Mouse (Mus musculus) megakaryocyte, embryonic 14.5 days (primary cell): Measurements from ENCODE around the gene Dixdc1. TPM values are rescaled to one million over a fixed set of nuclear protein-coding genes. Genes with fewer than 3 reads are reported as not detected.

Experiments used
- H3K27me3 ChIP-seq: replicated peaks from 2 replicates; pipeline ENCODE3; 2012; ENCODE audit warnings: inconsistent platforms
- H3K36me3 ChIP-seq: replicated peaks from 2 replicates; pipeline ENCODE3; 2012; ENCODE audit warnings: low read length, inconsistent platforms, mixed read lengths
- H3K4me1 ChIP-seq: 2 replicates; pipeline ENCODE4 v1.6.1; 2012; ENCODE audit warnings: inconsistent platforms
- H3K4me3 ChIP-seq: replicated peaks from 2 replicates; pipeline ENCODE3; 2012; ENCODE audit warnings: moderate library complexity, mild to moderate bottlenecking, inconsistent platforms
- H3K9me3 ChIP-seq: 2 replicates; pipeline ENCODE4 v1.6.1; 2012; ENCODE audit warnings: inconsistent platforms
- FLI1 ChIP-seq: IDR thresholded peaks from 2 replicates; pipeline ENCODE4 v1.6.1; 2012; ENCODE audit warnings: low read length, inconsistent platforms, mixed read lengths
- GATA1 ChIP-seq: IDR thresholded peaks from 3 replicates; pipeline ENCODE4 v1.6.1; 2012; ENCODE audit warnings: mixed read lengths, low read length, inconsistent platforms, borderline replicate concordance
- polyA plus RNA-seq: library from polyadenylated mRNA; stranded (reverse); fragments of >175 nt; gene quantifications from 2 replicates; pipeline ENCODE4 v1.2.3, GENCODE M21; 2012; ENCODE audit warnings: low replicate concordance; ENCODE audit not compliant: insufficient read depth

Gene Dixdc1
- polyA plus RNA-seq, 1 experiment = not detected

- TF ChIP-seq GATA1 (no peak), FLI1 (no peak)
- peak overlapping the region; percentile 99 for H3K4me3 ChIP-seq
Observed at GRCm38 (mm10) chr9:50617794-50618330, 121.5 kb downstream of the Dixdc1 start.

GRCm38 (mm10) chr9:50616766-50617603, 122.3 kb downstream of the Dixdc1 start, which contains the start of the genes Pih1d2 and Nkapd1:
TSS of gene Pih1d2 (plus strand) at chr9:50617321.
TSS of gene Nkapd1 (minus strand) at chr9:50617464.
- peaks cover 37% of the 10 kb centered on the region for H3K36me3 ChIP-seq
- peaks cover 31% of the 10 kb centered on the region for H3K4me1 ChIP-seq
- peak within 1 kb of the TSS; percentile 99 for H3K4me3 ChIP-seq
- TF ChIP-seq GATA1 = no peak
- TF ChIP-seq FLI1 = peak; percentile 83
- peaks cover 1% of the 10 kb centered on the region for H3K27me3 ChIP-seq
- no peaks in the 10 kb centered on the region for H3K9me3 ChIP-seq

More at GRCm38 (mm10) chr9:50617794-50618330, 121.5 kb downstream of the Dixdc1 start:
- H3K9me3 ChIP-seq = no peaks in the 10 kb centered on the region
- H3K36me3 ChIP-seq = peaks cover 28% of the 10 kb centered on the region
- peaks cover 1% of the 10 kb centered on the region for H3K27me3 ChIP-seq
- H3K4me1 ChIP-seq = peaks cover 31% of the 10 kb centered on the region

- Histone ChIP-seq H3K4me1 (peaks cover 31% of the 10 kb centered on the region), H3K4me3 (peak overlapping the region; percentile 99), H3K9me3 (no peaks in the 10 kb centered on the region), H3K36me3 (peaks cover 44% of the 10 kb centered on the region), H3K27me3 (no peaks in the 10 kb centered on the region)
- TF ChIP-seq GATA1 (no peak), FLI1 (no peak)
Observed at GRCm38 (mm10) chr9:50616161-50616560, 123.2 kb downstream of the Dixdc1 start.

Other genes starting within 250 kb of the Dixdc1 start
- gene Plet1, start 245.0 kb downstream of the Dixdc1 start, polyA plus RNA-seq = not detected in 2 replicates
- gene Pts, start 210.8 kb downstream of the Dixdc1 start, polyA plus RNA-seq = 15.7 TPM in 1 of 2 replicates, not detected in the other
- 2.0 TPM in 1 of 2 replicates, not detected in the other for gene Il18, start 184.7 kb downstream of the Dixdc1 start, polyA plus RNA-seq
- 0.09 TPM in 1 of 2 replicates, not detected in the other for gene Bco2, start 184.3 kb downstream of the Dixdc1 start, polyA plus RNA-seq
- not detected in 2 replicates for gene Tex12, start 178.2 kb downstream of the Dixdc1 start, polyA plus RNA-seq
- gene Sdhd, start 135.7 kb downstream of the Dixdc1 start, polyA plus RNA-seq = 6.3 and 16.9 TPM in 2 replicates
- gene Timm8b, start 135.6 kb downstream of the Dixdc1 start, polyA plus RNA-seq = 8.5 and 23.8 TPM in 2 replicates
- gene Pih1d2, start 122.2 kb downstream of the Dixdc1 start, polyA plus RNA-seq = 0.19 TPM in 1 of 2 replicates, not detected in the other
- 2.9 and 3.9 TPM in 2 replicates for gene Nkapd1, start 122.1 kb downstream of the Dixdc1 start, polyA plus RNA-seq
- gene Dlat, start 79.7 kb downstream of the Dixdc1 start, polyA plus RNA-seq = 10.9 and 18.4 TPM in 2 replicates
- 1.5 TPM in 1 of 2 replicates, not detected in the other for gene 2310030G06Rik, start 7.0 kb upstream of the Dixdc1 start, polyA plus RNA-seq
- gene Cryab, start 11.8 kb upstream of the Dixdc1 start, polyA plus RNA-seq = not detected in 2 replicates
- gene Hspb2, start 12.8 kb upstream of the Dixdc1 start, polyA plus RNA-seq = not detected in 2 replicates
- gene Fdxacb1, start 28.7 kb upstream of the Dixdc1 start, polyA plus RNA-seq = 0.38 TPM in 1 of 2 replicates, not detected in the other
- 2.0 and 9.5 TPM in 2 replicates for gene Alg9, start 35.5 kb upstream of the Dixdc1 start, polyA plus RNA-seq
- 1.3 and 8.7 TPM in 2 replicates for gene 1110032A03Rik, start 36.0 kb upstream of the Dixdc1 start, polyA plus RNA-seq
- 1.4 and 1.9 TPM in 2 replicates for gene Ppp2r1b, start 105.8 kb upstream of the Dixdc1 start, polyA plus RNA-seq